Mouse (Mus musculus): Measurements from ENCODE around the gene Ptprk. TPM values are rescaled to one million over a fixed set of nuclear protein-coding genes. Genes with fewer than 3 reads are reported as not detected.

Ptprk gene
- polyA plus RNA-seq, 1 experiment from 2014 or later = 39.3 TPM

- no peaks in the 10 kb centered on the region for H3K4me1 ChIP-seq (ENCODE audit: control insufficient read depth, insufficient read depth, low read length)
- no peak overlapping the region for H3K4me2 ChIP-seq (ENCODE audit: low read depth, low read length)
- H3K36me3 ChIP-seq (ENCODE audit: control insufficient read depth, insufficient read depth, low read length) = no peaks in the 10 kb centered on the region
- no peaks in the 10 kb centered on the region for H3K27me3 ChIP-seq (ENCODE audit: control insufficient read depth, insufficient read depth, low read length)
- no peak overlapping the region for H3K4me3 ChIP-seq (ENCODE audit: low read depth, low read length)
- H3K27ac ChIP-seq (ENCODE audit: low read depth, low read length) = no peak overlapping the region
- no peak for ATAC-seq (ENCODE audit: low read depth)
- H3K9me3 ChIP-seq (ENCODE audit: control insufficient read depth, low read length) = no peaks in the 10 kb centered on the region
- H3K9ac ChIP-seq (replicated peaks; ENCODE audit: low read depth, low read length) = no peak overlapping the region
These were observed 86.7 kb downstream of the Ptprk start for GRCm38 (mm10) chr10:28161306-28161705.

GRCm38 (mm10) chr10:28164250-28164649 lies 89.6 kb downstream of the Ptprk start:
- Histone ChIP-seq H3K9me3 (ENCODE audit: control insufficient read depth, low read length) (no peaks in the 10 kb centered on the region), H3K36me3 (ENCODE audit: control insufficient read depth, insufficient read depth, low read length) (no peaks in the 10 kb centered on the region), H3K9ac (replicated peaks; ENCODE audit: low read depth, low read length) (no peak overlapping the region), H3K4me2 (ENCODE audit: low read depth, low read length) (no peak overlapping the region), H3K27me3 (ENCODE audit: control insufficient read depth, insufficient read depth, low read length) (no peaks in the 10 kb centered on the region), H3K27ac (ENCODE audit: low read depth, low read length) (no peak overlapping the region), H3K4me3 (ENCODE audit: low read depth, low read length) (no peak overlapping the region), H3K4me1 (ENCODE audit: control insufficient read depth, insufficient read depth, low read length) (no peaks in the 10 kb centered on the region)
- ATAC-seq (ENCODE audit: low read depth) = no peak

GRCm38 (mm10) chr10:28164746-28165145 lies 90.1 kb downstream of the Ptprk start:
- Histone ChIP-seq H3K4me3 (ENCODE audit: low read depth, low read length) (no peak overlapping the region), H3K9ac (replicated peaks; ENCODE audit: low read depth, low read length) (no peak overlapping the region), H3K9me3 (ENCODE audit: control insufficient read depth, low read length) (no peaks in the 10 kb centered on the region), H3K4me1 (ENCODE audit: control insufficient read depth, insufficient read depth, low read length) (no peaks in the 10 kb centered on the region), H3K27ac (ENCODE audit: low read depth, low read length) (no peak overlapping the region), H3K36me3 (ENCODE audit: control insufficient read depth, insufficient read depth, low read length) (no peaks in the 10 kb centered on the region), H3K4me2 (ENCODE audit: low read depth, low read length) (no peak overlapping the region), H3K27me3 (ENCODE audit: control insufficient read depth, insufficient read depth, low read length) (no peaks in the 10 kb centered on the region)
- no peak for ATAC-seq (ENCODE audit: low read depth)

- WGBS = 89% methylated on average over 1 of the region's 1 CpGs
- Histone ChIP-seq H3K36me3 (ENCODE audit: control insufficient read depth, insufficient read depth, low read length) (no peaks in the 10 kb centered on the region), H3K9ac (replicated peaks; ENCODE audit: low read depth, low read length) (no peak overlapping the region), H3K4me1 (ENCODE audit: control insufficient read depth, insufficient read depth, low read length) (no peaks in the 10 kb centered on the region), H3K4me2 (ENCODE audit: low read depth, low read length) (no peak overlapping the region), H3K27ac (ENCODE audit: low read depth, low read length) (no peak overlapping the region), H3K27me3 (ENCODE audit: control insufficient read depth, insufficient read depth, low read length) (no peaks in the 10 kb centered on the region), H3K4me3 (ENCODE audit: low read depth, low read length) (no peak overlapping the region), H3K9me3 (ENCODE audit: control insufficient read depth, low read length) (no peaks in the 10 kb centered on the region)
- ATAC-seq (ENCODE audit: low read depth) = no peak
These were observed 92.0 kb downstream of the Ptprk start for GRCm38 (mm10) chr10:28166610-28167009.

- Histone ChIP-seq H3K27ac (ENCODE audit: low read depth, low read length) (no peak overlapping the region), H3K4me3 (ENCODE audit: low read depth, low read length) (no peak overlapping the region), H3K9me3 (ENCODE audit: control insufficient read depth, low read length) (no peaks in the 10 kb centered on the region), H3K27me3 (ENCODE audit: control insufficient read depth, insufficient read depth, low read length) (no peaks in the 10 kb centered on the region), H3K36me3 (ENCODE audit: control insufficient read depth, insufficient read depth, low read length) (no peaks in the 10 kb centered on the region), H3K9ac (replicated peaks; ENCODE audit: low read depth, low read length) (no peak overlapping the region), H3K4me1 (ENCODE audit: control insufficient read depth, insufficient read depth, low read length) (no peaks in the 10 kb centered on the region), H3K4me2 (ENCODE audit: low read depth, low read length) (no peak overlapping the region)
- WGBS = 66% methylated on average over 2 of the region's 2 CpGs
- no peak for ATAC-seq (ENCODE audit: low read depth)
These were observed 92.5 kb downstream of the Ptprk start for GRCm38 (mm10) chr10:28167097-28167496.

- Histone ChIP-seq H3K4me3 (ENCODE audit: low read depth, low read length) (no peak overlapping the region), H3K27me3 (ENCODE audit: control insufficient read depth, insufficient read depth, low read length) (no peaks in the 10 kb centered on the region), H3K4me2 (ENCODE audit: low read depth, low read length) (no peak overlapping the region), H3K9me3 (ENCODE audit: control insufficient read depth, low read length) (no peaks in the 10 kb centered on the region), H3K4me1 (ENCODE audit: control insufficient read depth, insufficient read depth, low read length) (no peaks in the 10 kb centered on the region), H3K9ac (replicated peaks; ENCODE audit: low read depth, low read length) (no peak overlapping the region), H3K36me3 (ENCODE audit: control insufficient read depth, insufficient read depth, low read length) (no peaks in the 10 kb centered on the region), H3K27ac (ENCODE audit: low read depth, low read length) (no peak overlapping the region)
- 84% methylated on average over 1 of the region's 1 CpGs for WGBS
- ATAC-seq (ENCODE audit: low read depth) = no peak
These were observed 96.6 kb downstream of the Ptprk start for GRCm38 (mm10) chr10:28171196-28171595.

- 61% methylated on average over 4 of the region's 4 CpGs for WGBS
- Histone ChIP-seq H3K4me3 (ENCODE audit: low read depth, low read length) (no peak overlapping the region), H3K36me3 (ENCODE audit: control insufficient read depth, insufficient read depth, low read length) (no peaks in the 10 kb centered on the region), H3K27ac (ENCODE audit: low read depth, low read length) (no peak overlapping the region), H3K4me2 (ENCODE audit: low read depth, low read length) (no peak overlapping the region), H3K9ac (replicated peaks; ENCODE audit: low read depth, low read length) (no peak overlapping the region), H3K27me3 (ENCODE audit: control insufficient read depth, insufficient read depth, low read length) (no peaks in the 10 kb centered on the region), H3K9me3 (ENCODE audit: control insufficient read depth, low read length) (no peaks in the 10 kb centered on the region), H3K4me1 (ENCODE audit: control insufficient read depth, insufficient read depth, low read length) (no peaks in the 10 kb centered on the region)
- no peak for ATAC-seq (ENCODE audit: low read depth)
These were observed 104.3 kb downstream of the Ptprk start for GRCm38 (mm10) chr10:28178876-28179275.

- no peaks in the 10 kb centered on the region for H3K4me1 ChIP-seq (ENCODE audit: control insufficient read depth, insufficient read depth, low read length)
- ATAC-seq (ENCODE audit: low read depth) = no peak
- no peaks in the 10 kb centered on the region for H3K27me3 ChIP-seq (ENCODE audit: control insufficient read depth, insufficient read depth, low read length)
- no peak overlapping the region for H3K27ac ChIP-seq (ENCODE audit: low read depth, low read length)
- H3K9ac ChIP-seq (replicated peaks; ENCODE audit: low read depth, low read length) = no peak overlapping the region
- H3K9me3 ChIP-seq (ENCODE audit: control insufficient read depth, low read length) = no peaks in the 10 kb centered on the region
- no peak overlapping the region for H3K4me3 ChIP-seq (ENCODE audit: low read depth, low read length)
- H3K36me3 ChIP-seq (ENCODE audit: control insufficient read depth, insufficient read depth, low read length) = no peaks in the 10 kb centered on the region
- WGBS = 92% methylated on average over 3 of the region's 3 CpGs
- H3K4me2 ChIP-seq (ENCODE audit: low read depth, low read length) = no peak overlapping the region
These were observed 107.5 kb downstream of the Ptprk start for GRCm38 (mm10) chr10:28182081-28182480.

GRCm38 (mm10) chr10:28184675-28185074 lies 110.1 kb downstream of the Ptprk start:
- Histone ChIP-seq H3K27ac (ENCODE audit: low read depth, low read length) (no peak overlapping the region), H3K4me3 (ENCODE audit: low read depth, low read length) (no peak overlapping the region), H3K36me3 (ENCODE audit: control insufficient read depth, insufficient read depth, low read length) (no peaks in the 10 kb centered on the region), H3K4me2 (ENCODE audit: low read depth, low read length) (no peak overlapping the region), H3K27me3 (ENCODE audit: control insufficient read depth, insufficient read depth, low read length) (no peaks in the 10 kb centered on the region), H3K9ac (replicated peaks; ENCODE audit: low read depth, low read length) (no peak overlapping the region), H3K4me1 (ENCODE audit: control insufficient read depth, insufficient read depth, low read length) (no peaks in the 10 kb centered on the region), H3K9me3 (ENCODE audit: control insufficient read depth, low read length) (no peaks in the 10 kb centered on the region)
- ATAC-seq (ENCODE audit: low read depth) = no peak
- WGBS = 78% methylated on average over 6 of the region's 6 CpGs

GRCm38 (mm10) chr10:28185326-28185725 lies 110.7 kb downstream of the Ptprk start:
- no peak overlapping the region for H3K4me3 ChIP-seq (ENCODE audit: low read depth, low read length)
- H3K4me1 ChIP-seq (ENCODE audit: control insufficient read depth, insufficient read depth, low read length) = no peaks in the 10 kb centered on the region
- WGBS = 71% methylated on average over 4 of the region's 4 CpGs
- H3K27me3 ChIP-seq (ENCODE audit: control insufficient read depth, insufficient read depth, low read length) = no peaks in the 10 kb centered on the region
- no peak overlapping the region for H3K9ac ChIP-seq (replicated peaks; ENCODE audit: low read depth, low read length)
- H3K4me2 ChIP-seq (ENCODE audit: low read depth, low read length) = no peak overlapping the region
- no peak overlapping the region for H3K27ac ChIP-seq (ENCODE audit: low read depth, low read length)
- ATAC-seq (ENCODE audit: low read depth) = no peak
- no peaks in the 10 kb centered on the region for H3K36me3 ChIP-seq (ENCODE audit: control insufficient read depth, insufficient read depth, low read length)
- no peaks in the 10 kb centered on the region for H3K9me3 ChIP-seq (ENCODE audit: control insufficient read depth, low read length)

Measured in neural tube, embryonic 14.5 days (tissue).